Mouse (Mus musculus): ENCODE measurements around the gene Kcnj13. TPM values are rescaled to one million over a fixed set of nuclear protein-coding genes. Genes with fewer than 3 reads are reported as not detected.

Kcnj13 gene
- polyA plus RNA-seq, 1 experiment = 2.5 TPM

DNA sequence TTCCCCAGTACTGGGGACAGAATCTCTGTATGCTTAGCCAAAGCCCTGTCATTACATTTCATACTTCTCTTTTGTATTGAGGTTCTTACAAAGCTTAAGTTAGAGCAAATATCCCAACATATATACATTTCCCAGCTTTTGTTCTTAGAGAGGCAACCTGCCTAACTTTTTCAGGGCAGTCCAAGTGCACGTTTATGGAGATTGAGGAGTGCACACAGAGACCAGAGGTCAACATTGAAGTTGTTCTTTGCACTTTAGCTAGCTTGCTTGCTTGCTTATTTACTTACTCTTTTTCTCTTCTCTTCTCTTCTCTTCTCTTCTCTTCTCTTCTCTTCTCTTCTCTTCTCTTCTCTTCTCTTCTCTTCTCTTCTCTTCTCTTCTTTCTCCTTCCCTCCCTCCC lies 34.3 kb downstream of the Kcnj13 start:
- Histone ChIP-seq H3K36me3 (ENCODE audit: control insufficient read depth, insufficient read depth, low read length) (peaks cover 2% of the 10 kb centered on the region), H3K4me1 (ENCODE audit: control insufficient read depth, insufficient read depth, low read length) (peaks cover 3% of the 10 kb centered on the region; the same call in 1 of the 2 replicates), H3K27ac (ENCODE audit: insufficient read depth, low read depth, low read length) (no peak overlapping the region), H3K27me3 (replicated peaks; ENCODE audit: control insufficient read depth, insufficient read depth, low read length) (no peaks in the 10 kb centered on the region), H3K4me3 (ENCODE audit: insufficient read depth, low read depth, low read length) (no peak overlapping the region)
- peak; percentile 57 for DNase-seq
- WGBS = 38% methylated on average over 1 of the region's 1 CpGs
- no peak for TF ChIP-seq POLR2A (IDR thresholded peaks at IDR 0.05; ENCODE audit: low read depth, low read length)
- no peak for TF ChIP-seq CTCF (conservative IDR thresholded peaks at IDR 0.05; ENCODE audit: insufficient read depth, insufficient read length, low read depth, low read length)

DNA sequence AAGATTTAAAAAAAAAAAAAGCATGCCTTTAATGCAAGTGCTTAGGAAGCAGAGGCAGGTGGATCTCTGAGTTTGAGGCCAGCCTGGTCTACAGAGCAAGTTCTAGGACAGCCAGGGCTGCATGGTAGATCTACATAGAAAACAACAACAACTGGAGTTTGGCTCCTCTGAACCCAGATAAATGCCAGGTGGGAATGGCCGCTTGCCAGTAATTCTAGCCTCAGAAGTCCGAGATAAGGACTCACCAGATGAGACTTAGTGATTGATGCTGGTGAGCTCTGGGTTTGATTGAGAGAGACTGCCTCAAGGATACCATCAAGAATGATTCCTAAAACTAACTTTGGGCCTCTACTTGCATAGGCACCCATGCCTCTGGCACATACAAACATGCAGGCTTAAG lies 44.0 kb downstream of the Kcnj13 start:
- Histone ChIP-seq H3K27ac (ENCODE audit: insufficient read depth, low read depth, low read length) (no peak overlapping the region), H3K4me1 (ENCODE audit: control insufficient read depth, insufficient read depth, low read length) (peaks cover 6% of the 10 kb centered on the region; the same call in 1 of the 2 replicates), H3K36me3 (ENCODE audit: control insufficient read depth, insufficient read depth, low read length) (peaks cover 4% of the 10 kb centered on the region), H3K27me3 (replicated peaks; ENCODE audit: control insufficient read depth, insufficient read depth, low read length) (no peaks in the 10 kb centered on the region), H3K4me3 (ENCODE audit: insufficient read depth, low read depth, low read length) (no peak overlapping the region)
- no peak for DNase-seq
- TF ChIP-seq POLR2A (IDR thresholded peaks at IDR 0.05; ENCODE audit: low read depth, low read length) (no peak), CTCF (conservative IDR thresholded peaks at IDR 0.05; ENCODE audit: insufficient read depth, insufficient read length, low read depth, low read length) (no peak)
- 77% methylated on average over 2 of the region's 2 CpGs for WGBS

Other genes starting within 250 kb of the Kcnj13 start
- gene Ecel1, start 238.2 kb downstream of the Kcnj13 start, polyA plus RNA-seq (2012; rRNA removed) = 0.07 and 0.39 TPM in 2 replicates
- not detected in 2 replicates for gene Prss56, start 211.4 kb downstream of the Kcnj13 start, polyA plus RNA-seq (2012; rRNA removed)
- not detected in 2 replicates for gene Chrnd, start 204.1 kb downstream of the Kcnj13 start, polyA plus RNA-seq (2012; rRNA removed)
- not detected in 2 replicates for gene Chrng, start 190.1 kb downstream of the Kcnj13 start, polyA plus RNA-seq (2012; rRNA removed)
- 33.0 and 42.7 TPM in 2 replicates for gene Eif4e2, start 180.8 kb downstream of the Kcnj13 start, polyA plus RNA-seq (2012; rRNA removed)
- gene Efhd1, start 130.4 kb downstream of the Kcnj13 start, polyA plus RNA-seq (2012; rRNA removed) = 152 and 161 TPM in 2 replicates
- 40.4 and 47.1 TPM in 2 replicates for gene Gigyf2, start 67.7 kb downstream of the Kcnj13 start, polyA plus RNA-seq (2012; rRNA removed)
- 0.34 TPM in 1 of 2 replicates, not detected in the other for gene Snorc, start 75.5 kb upstream of the Kcnj13 start, polyA plus RNA-seq (2012; rRNA removed)
- gene Neu2, start 115.2 kb upstream of the Kcnj13 start, polyA plus RNA-seq (2012; rRNA removed) = 20.3 and 21.1 TPM in 2 replicates
- 38.1 and 39.3 TPM in 2 replicates for gene Ngef, start 179.1 kb upstream of the Kcnj13 start, polyA plus RNA-seq (2012; rRNA removed)
- gene Inpp5d, start 225.6 kb upstream of the Kcnj13 start, polyA plus RNA-seq (2012; rRNA removed) = 18.6 and 20.0 TPM in 2 replicates

All from kidney, adult 2 months (tissue).